Mouse (Mus musculus): ENCODE measurements around the gene Arid4a. TPM values are rescaled to one million over a fixed set of nuclear protein-coding genes. Genes with fewer than 3 reads are reported as not detected.

The Arid4a gene
- 5.2 and 5.4 TPM in 2 replicates for polyA plus RNA-seq (2012; rRNA removed)

DNA sequence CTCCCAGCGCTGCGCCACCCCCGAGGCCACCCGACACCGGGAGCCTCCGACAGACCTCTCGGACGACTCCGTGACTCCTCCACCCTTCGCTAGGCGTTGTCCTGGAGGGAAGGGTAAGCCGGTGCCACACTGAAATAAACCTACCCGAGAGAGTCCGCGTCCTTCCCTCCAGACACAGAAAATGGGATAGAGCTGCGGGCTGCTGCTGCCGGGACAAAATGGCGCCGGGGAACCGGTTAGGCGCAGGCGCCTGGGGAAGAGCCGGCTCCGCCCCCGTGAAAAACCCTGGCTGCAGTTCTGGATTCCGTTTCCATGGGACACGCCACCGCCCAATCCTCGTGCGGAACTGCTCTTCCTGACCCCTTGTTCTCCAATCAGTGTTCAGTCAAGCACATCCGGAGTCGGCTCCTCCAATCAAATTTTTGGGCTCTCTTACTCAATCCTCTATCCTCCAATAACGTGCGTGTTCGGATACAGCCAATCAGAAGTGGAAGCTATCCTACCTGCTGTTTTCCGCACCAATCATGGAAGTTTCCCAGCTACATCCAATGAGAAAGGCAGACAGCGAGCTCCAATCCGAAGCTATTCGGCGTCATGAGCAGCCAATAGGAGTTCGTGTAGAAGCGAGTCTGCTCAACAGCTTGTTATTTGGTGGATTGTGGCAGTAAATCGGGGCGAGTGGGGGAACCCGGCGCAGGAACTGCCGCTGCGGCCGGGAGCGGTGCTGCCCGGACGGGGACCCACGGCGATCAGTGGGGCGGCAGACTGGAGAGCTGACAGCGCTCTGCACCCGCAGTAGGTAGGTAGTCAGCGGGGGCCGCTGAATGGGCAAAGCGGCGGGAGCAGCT is at the start of gene Arid4a:
Gene Arid4a (plus strand): TSS at position 628 of the 848 bp plus-strand sequence.

DNA sequence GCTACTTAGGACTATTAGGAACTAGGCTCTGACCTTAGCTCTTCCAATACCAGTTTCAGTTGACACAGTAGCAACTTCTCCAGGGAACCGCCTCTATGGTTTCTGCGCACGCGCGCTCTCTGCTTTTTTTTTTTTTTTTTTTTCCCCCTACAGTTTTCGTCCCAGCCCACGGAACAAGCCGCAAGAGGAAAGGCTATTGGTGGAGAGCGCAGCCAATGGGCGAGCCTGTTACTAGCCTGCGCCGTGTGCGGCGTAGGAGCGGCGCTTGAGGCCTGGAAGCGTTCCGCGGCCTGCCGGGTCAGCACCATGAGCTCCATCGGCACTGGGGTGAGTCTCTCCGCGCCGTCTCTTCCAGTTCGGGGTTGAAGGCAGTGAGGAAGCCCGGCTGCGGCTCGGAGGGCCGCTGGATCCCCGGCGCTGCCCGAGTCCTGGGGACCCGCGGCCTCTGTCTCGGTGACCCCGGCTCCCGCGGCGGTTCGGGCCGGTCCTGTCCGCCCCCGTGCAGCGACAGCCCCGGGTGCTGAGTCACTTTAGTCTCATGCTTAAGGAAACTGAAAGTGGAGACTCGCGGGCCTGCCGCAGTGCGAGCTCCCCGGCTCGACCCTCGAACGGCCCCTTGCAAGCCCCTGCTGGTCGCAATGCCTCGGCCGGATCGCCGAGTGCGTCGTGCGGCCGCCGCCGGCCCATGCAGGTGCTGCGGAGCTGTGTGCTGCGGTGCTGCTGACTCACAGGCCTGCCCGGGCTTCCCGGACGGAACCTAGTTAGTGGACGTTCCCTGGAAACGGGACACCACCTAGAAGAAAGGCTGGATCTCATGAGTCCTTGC is 41.1 kb upstream of the Arid4a start, which contains the start of gene Psma3:
Gene Psma3 (plus strand): TSS at position 181 of the 826 bp plus-strand sequence.

DNA sequence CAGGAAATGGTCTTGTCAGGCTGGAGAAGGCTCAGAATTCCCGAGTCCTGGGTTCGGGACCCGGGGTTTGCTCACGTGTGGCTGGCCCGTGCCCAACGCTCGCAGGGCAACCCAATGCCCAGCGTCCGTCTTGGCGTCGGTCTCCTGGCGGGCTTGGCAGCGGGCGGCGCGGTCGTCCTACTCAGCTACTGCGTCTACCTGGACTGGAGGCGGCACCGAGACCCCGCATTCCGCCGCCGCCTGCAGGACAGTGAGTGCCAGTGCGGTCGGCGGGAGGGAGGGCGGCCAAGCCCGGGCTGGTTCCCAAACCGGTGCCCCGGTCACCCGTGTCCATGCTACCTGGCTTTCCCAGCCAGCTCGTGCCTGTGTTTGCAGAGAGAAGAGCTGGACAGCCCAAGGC is 95.5 kb downstream of the Arid4a start, which contains the start of gene Tomm20l:
Gene Tomm20l (plus strand): TSS at position 98 of the 400 bp plus-strand sequence.

DNA sequence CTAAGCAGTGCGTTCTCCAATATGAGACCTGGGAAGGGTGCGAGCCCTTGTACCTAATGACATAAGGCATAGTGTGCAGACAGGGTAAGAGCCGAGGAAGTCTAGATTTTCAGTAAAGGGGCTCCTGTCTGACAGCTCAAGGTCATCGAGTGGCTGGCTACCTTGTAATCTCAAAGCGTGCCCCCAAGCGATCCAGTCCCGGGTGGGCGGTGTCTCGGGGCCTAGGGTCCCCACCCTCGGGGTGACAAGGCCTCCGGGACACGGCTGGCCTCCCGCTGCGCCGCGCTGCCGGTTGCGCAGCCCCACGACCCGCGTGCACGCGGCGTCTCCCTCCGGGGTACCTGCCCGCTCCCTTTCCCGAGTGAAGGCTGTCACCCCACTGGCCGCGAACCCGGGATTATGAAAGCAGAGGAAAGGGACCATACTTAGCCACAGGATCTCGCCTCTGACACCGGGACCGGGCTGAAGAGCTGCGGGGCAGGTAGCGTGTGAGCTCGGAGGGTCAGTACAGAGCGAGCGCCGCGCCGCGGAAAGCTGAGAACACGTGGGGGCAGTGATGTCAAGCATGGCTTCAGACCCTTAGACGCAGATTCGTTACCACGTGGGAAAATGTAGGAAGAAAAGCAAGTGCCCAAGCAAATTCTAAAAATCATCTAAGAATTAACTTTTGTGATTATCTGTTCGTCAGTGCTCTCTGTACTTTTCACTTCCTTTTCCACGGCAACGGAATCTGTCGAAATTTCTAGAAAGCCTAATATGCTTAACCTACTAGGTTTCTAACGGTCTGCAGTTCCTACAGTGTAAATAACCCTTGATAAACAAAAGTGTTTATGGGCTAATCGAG is 120.6 kb downstream of the Arid4a start, which contains the start of the genes Timm9 and 2700049A03Rik:
Gene Timm9 (minus strand): TSS at position 555 of the 844 bp plus-strand sequence.
Gene 2700049A03Rik (plus strand): TSS at position 719 of the 844 bp plus-strand sequence.

Other genes with a start within 250 kb of the Arid4a start
- gene Frmd6, start 190.5 kb upstream of the Arid4a start, polyA plus RNA-seq (2012; rRNA removed): 1.8 and 2.1 TPM in 2 replicates
- gene Actr10, start 78.1 kb upstream of the Arid4a start, polyA plus RNA-seq (2012; rRNA removed): 17.2 and 25.5 TPM in 2 replicates
- 160 and 180 TPM in 2 replicates for gene Psma3, start 41.4 kb upstream of the Arid4a start, polyA plus RNA-seq (2012; rRNA removed)
- not detected in 2 replicates for gene Tomm20l, start 95.4 kb downstream of the Arid4a start, polyA plus RNA-seq (2012; rRNA removed)
- 26.2 and 26.5 TPM in 2 replicates for gene Timm9, start 120.7 kb downstream of the Arid4a start, polyA plus RNA-seq (2012; rRNA removed)
- gene 2700049A03Rik, start 120.9 kb downstream of the Arid4a start, polyA plus RNA-seq (2012; rRNA removed): 2.6 and 3.0 TPM in 2 replicates

Measured in liver, embryonic 14 days (tissue).